Mouse (Mus musculus): ENCODE measurements at regions not wholly inside any gene's neighbourhood (a gene's known extent, or its start where the extent isn't known, plus 50 kb on each side); places are given as distances from the start of the nearest gene placed in this dataset.

GRCm38 (mm10) chr4:153058152-153058551, 424.5 kb downstream of the Ajap1 start:
- Histone ChIP-seq H3K27ac (no peak overlapping the region), H3K4me3 (no peak overlapping the region), H3K4me1 (peaks cover 4% of the 10 kb centered on the region; the same call in 1 of the 2 replicates), H3K27me3 (ENCODE audit: low read depth, poor library complexity, severe bottlenecking) (no peaks in the 10 kb centered on the region), H3K36me3 (no peaks in the 10 kb centered on the region), H3K9me3 (replicated peaks) (no peaks in the 10 kb centered on the region)
- 86% methylated on average over 12 of the region's 12 CpGs for WGBS
- no peak for DNase-seq (ENCODE audit: low spot score)

GRCm38 (mm10) chr4:153023711-153024110, 458.9 kb downstream of the Ajap1 start:
- H3K27ac ChIP-seq: no peak overlapping the region
- H3K4me1 ChIP-seq: peaks cover 7% of the 10 kb centered on the region; the same call in 1 of the 2 replicates
- H3K27me3 ChIP-seq (ENCODE audit: low read depth, poor library complexity, severe bottlenecking): no peaks in the 10 kb centered on the region
- no peak for DNase-seq (ENCODE audit: low spot score)
- H3K9me3 ChIP-seq (replicated peaks): no peaks in the 10 kb centered on the region
- H3K4me3 ChIP-seq: no peak overlapping the region
- H3K36me3 ChIP-seq: no peaks in the 10 kb centered on the region

- no peak overlapping the region for H3K4me3 ChIP-seq
- H3K27me3 ChIP-seq (ENCODE audit: low read depth, poor library complexity, severe bottlenecking): no peaks in the 10 kb centered on the region
- peaks cover 20% of the 10 kb centered on the region; the same call in 1 of the 2 replicates for H3K4me1 ChIP-seq
- no peaks in the 10 kb centered on the region for H3K36me3 ChIP-seq
- H3K9me3 ChIP-seq (replicated peaks): no peaks in the 10 kb centered on the region
- DNase-seq (ENCODE audit: low spot score): no peak
- no peak overlapping the region for H3K27ac ChIP-seq
- 85% methylated on average over 10 of the region's 10 CpGs for WGBS
Observed at GRCm38 (mm10) chr4:153019211-153019610, 463.4 kb downstream of the Ajap1 start.

- no peak overlapping the region for H3K27ac ChIP-seq
- no peak for DNase-seq (ENCODE audit: low spot score)
Observed at GRCm38 (mm10) chr4:153018138-153018921, 464.3 kb downstream of the Ajap1 start.

GRCm38 (mm10) chr4:153017816-153018137, 464.8 kb downstream of the Ajap1 start:
- Histone ChIP-seq H3K4me1 (peaks cover 20% of the 10 kb centered on the region; the same call in 1 of the 2 replicates), H3K27me3 (ENCODE audit: low read depth, poor library complexity, severe bottlenecking) (no peaks in the 10 kb centered on the region), H3K27ac (no peak overlapping the region), H3K36me3 (no peaks in the 10 kb centered on the region), H3K4me3 (no peak overlapping the region), H3K9me3 (replicated peaks) (no peaks in the 10 kb centered on the region)
- WGBS: 78% methylated on average over 2 of the region's 2 CpGs
- no peak for DNase-seq (ENCODE audit: low spot score)

More at GRCm38 (mm10) chr4:153018138-153018921, 464.3 kb downstream of the Ajap1 start:
- Histone ChIP-seq H3K4me1 (peaks cover 20% of the 10 kb centered on the region; the same call in 1 of the 2 replicates), H3K27me3 (ENCODE audit: low read depth, poor library complexity, severe bottlenecking) (no peaks in the 10 kb centered on the region), H3K9me3 (replicated peaks) (no peaks in the 10 kb centered on the region), H3K4me3 (no peak overlapping the region), H3K36me3 (no peaks in the 10 kb centered on the region)
- WGBS: 80% methylated on average over 28 of the region's 28 CpGs

GRCm38 (mm10) chr4:153003338-153003737, 479.3 kb downstream of the Ajap1 start:
- H3K4me1 ChIP-seq: peaks cover 4% of the 10 kb centered on the region; the same call in 1 of the 2 replicates
- H3K27me3 ChIP-seq (ENCODE audit: low read depth, poor library complexity, severe bottlenecking): no peaks in the 10 kb centered on the region
- no peaks in the 10 kb centered on the region for H3K36me3 ChIP-seq
- H3K9me3 ChIP-seq (replicated peaks): no peaks in the 10 kb centered on the region
- H3K27ac ChIP-seq: no peak overlapping the region
- WGBS: 81% methylated on average over 3 of the region's 3 CpGs
- no peak for DNase-seq (ENCODE audit: low spot score)
- no peak overlapping the region for H3K4me3 ChIP-seq

GRCm38 (mm10) chr4:153002516-153002915, 480.1 kb downstream of the Ajap1 start:
- no peak for DNase-seq (ENCODE audit: low spot score)
- Histone ChIP-seq H3K9me3 (replicated peaks) (no peaks in the 10 kb centered on the region), H3K27me3 (ENCODE audit: low read depth, poor library complexity, severe bottlenecking) (no peaks in the 10 kb centered on the region), H3K4me3 (no peak overlapping the region), H3K27ac (no peak overlapping the region), H3K36me3 (no peaks in the 10 kb centered on the region), H3K4me1 (peaks cover 4% of the 10 kb centered on the region; the same call in 1 of the 2 replicates)
- 84% methylated on average over 4 of the region's 4 CpGs for WGBS

- no peak overlapping the region for H3K27ac ChIP-seq
- H3K9me3 ChIP-seq (replicated peaks): no peaks in the 10 kb centered on the region
- peaks cover 4% of the 10 kb centered on the region; the same call in 1 of the 2 replicates for H3K4me1 ChIP-seq
- H3K27me3 ChIP-seq (ENCODE audit: low read depth, poor library complexity, severe bottlenecking): no peaks in the 10 kb centered on the region
- no peak for DNase-seq (ENCODE audit: low spot score)
- no peak overlapping the region for H3K4me3 ChIP-seq
- 87% methylated on average over 6 of the region's 6 CpGs for WGBS
- H3K36me3 ChIP-seq: no peaks in the 10 kb centered on the region
Observed at GRCm38 (mm10) chr4:153001761-153002160, 480.9 kb downstream of the Ajap1 start.

GRCm38 (mm10) chr4:152999526-152999925, 483.1 kb downstream of the Ajap1 start:
- no peaks in the 10 kb centered on the region for H3K27me3 ChIP-seq (ENCODE audit: low read depth, poor library complexity, severe bottlenecking)
- DNase-seq (ENCODE audit: low spot score): no peak
- H3K4me1 ChIP-seq: peaks cover 4% of the 10 kb centered on the region; the same call in 1 of the 2 replicates
- no peaks in the 10 kb centered on the region for H3K9me3 ChIP-seq (replicated peaks)
- H3K4me3 ChIP-seq: no peak overlapping the region
- 72% methylated on average over 18 of the region's 18 CpGs for WGBS
- H3K27ac ChIP-seq: no peak overlapping the region
- H3K36me3 ChIP-seq: no peaks in the 10 kb centered on the region

GRCm38 (mm10) chr4:152997251-152997650, 485.4 kb downstream of the Ajap1 start:
- Histone ChIP-seq H3K9me3 (replicated peaks) (no peaks in the 10 kb centered on the region), H3K4me1 (peaks cover 4% of the 10 kb centered on the region; the same call in 1 of the 2 replicates), H3K27ac (no peak overlapping the region), H3K4me3 (no peak overlapping the region), H3K36me3 (no peaks in the 10 kb centered on the region), H3K27me3 (ENCODE audit: low read depth, poor library complexity, severe bottlenecking) (no peaks in the 10 kb centered on the region)
- 74% methylated on average over 5 of the region's 5 CpGs for WGBS
- no peak for DNase-seq (ENCODE audit: low spot score)

- Histone ChIP-seq H3K4me1 (peaks cover 4% of the 10 kb centered on the region; the same call in 1 of the 2 replicates), H3K27ac (no peak overlapping the region), H3K36me3 (no peaks in the 10 kb centered on the region), H3K4me3 (no peak overlapping the region), H3K9me3 (replicated peaks) (no peaks in the 10 kb centered on the region), H3K27me3 (ENCODE audit: low read depth, poor library complexity, severe bottlenecking) (no peaks in the 10 kb centered on the region)
- DNase-seq (ENCODE audit: low spot score): no peak
- WGBS: 81% methylated on average over 2 of the region's 2 CpGs
Observed at GRCm38 (mm10) chr4:152996641-152997040, 486.0 kb downstream of the Ajap1 start.

GRCm38 (mm10) chr4:152995052-152995595, 487.5 kb downstream of the Ajap1 start:
- 68% methylated on average over 5 of the region's 5 CpGs for WGBS
- DNase-seq (ENCODE audit: low spot score): no peak

GRCm38 (mm10) chr4:152994206-152994605, 488.4 kb downstream of the Ajap1 start:
- Histone ChIP-seq H3K27me3 (ENCODE audit: low read depth, poor library complexity, severe bottlenecking) (no peaks in the 10 kb centered on the region), H3K4me1 (no peaks in the 10 kb centered on the region; the same call in 1 of the 2 replicates), H3K36me3 (no peaks in the 10 kb centered on the region), H3K9me3 (replicated peaks) (no peaks in the 10 kb centered on the region), H3K4me3 (no peak overlapping the region), H3K27ac (no peak overlapping the region)
- WGBS: 80% methylated on average over 3 of the region's 3 CpGs
- DNase-seq (ENCODE audit: low spot score): no peak

More at GRCm38 (mm10) chr4:152995052-152995595, 487.5 kb downstream of the Ajap1 start:
- Histone ChIP-seq H3K4me3 (no peak overlapping the region), H3K9me3 (replicated peaks) (no peaks in the 10 kb centered on the region), H3K27ac (no peak overlapping the region), H3K36me3 (no peaks in the 10 kb centered on the region), H3K27me3 (ENCODE audit: low read depth, poor library complexity, severe bottlenecking) (no peaks in the 10 kb centered on the region), H3K4me1 (peaks cover 4% of the 10 kb centered on the region; the same call in 1 of the 2 replicates)

Data from limb, embryonic 10.5 days (tissue).